ENCODE assay signal across 21 mouse cellular contexts in genomic region chr19:28291596-28291995, GRCm38 (mm10).
DNase-seq lines count a peak whose midpoint lies in the region; ATAC-seq and TF ChIP-seq lines count a peak whose summit lies in the region.
"Had no signal": no experiment of that assay in that cellular context is flagged by ENCODE, and none has a peak within 500 bp of the region (broad histone marks: within the 10 kb centered on the region; RNA-seq: fewer than 3 reads in every experiment).

No protein-coding gene starts in this region.

- DNase-seq in frontal cortex, postnatal 36 days (ENCODE audit: low spot score in 2 of 2) = peak; percentile 10 to 11
- peak; percentile 70 for DNase-seq in 3134 (ENCODE audit: extremely low read depth, insufficient read length, low spot score)
- no peak for DNase-seq in right cerebral cortex, postnatal 14 days
- DNase-seq in kidney, postnatal 25 days = no peak
- DNase-seq: adrenal gland, adult 2 months; adrenal gland, postnatal 25 days; B cell, adult 2 months; cerebellum, adult 8-10 months; cerebellum, postnatal 36 days; embryo, embryonic 11 days; gastrocnemius, postnatal 14 days; heart, postnatal 4 days; kidney, adult 11 months had no signal

- no peaks in the 10 kb centered on the region for H3K36me3 ChIP-seq in C2C12 (ENCODE audit: control insufficient read depth, insufficient read depth)
- H3K36me3 ChIP-seq: embryonic facial prominence, embryonic 15.5 days; forebrain, embryonic 15.5 days; heart, embryonic 13.5 days; hindbrain, embryonic 13.5 days had no signal

- no peak overlapping the region for H3ac ChIP-seq in C2C12 (ENCODE audit: control insufficient read depth, insufficient read length, low read depth)

- H3K4me1 ChIP-seq in embryonic fibroblast, embryonic 13.5 days (ENCODE audit: control insufficient read depth, insufficient read depth, low read length) = peaks cover 23% of the 10 kb centered on the region
- H3K4me1 ChIP-seq: embryonic facial prominence, embryonic 15.5 days; forebrain, embryonic 15.5 days; heart, embryonic 13.5 days; hindbrain, embryonic 13.5 days had no signal

- H3K4me3 ChIP-seq in C2C12 (ENCODE audit: insufficient read depth, poor library complexity, severe bottlenecking) = no peak overlapping the region
- H3K4me3 ChIP-seq in embryonic fibroblast, embryonic 13.5 days (ENCODE audit: insufficient read depth, low read length) = no peak overlapping the region
- H3K4me3 ChIP-seq: embryonic facial prominence, embryonic 15.5 days; forebrain, embryonic 15.5 days; heart, embryonic 13.5 days; hindbrain, embryonic 13.5 days had no signal

- no peaks in the 10 kb centered on the region for H3K27me3 ChIP-seq in C2C12 (ENCODE audit: control insufficient read depth, insufficient read depth, insufficient read length)
- H3K27me3 ChIP-seq: embryonic facial prominence, embryonic 15.5 days; forebrain, embryonic 15.5 days; heart, embryonic 13.5 days; hindbrain, embryonic 13.5 days had no signal

- no peak for TF ChIP-seq CTCF in C2C12 (IDR thresholded peaks at IDR 0.05; ENCODE audit: control insufficient read depth, insufficient read depth, insufficient read length)
- TF ChIP-seq CTCF in embryonic fibroblast, embryonic 13.5 days (IDR thresholded peaks at IDR 0.05; ENCODE audit: borderline replicate concordance, insufficient read depth, low read length) = no peak

- H3K79me2 ChIP-seq in C2C12 (ENCODE audit: control insufficient read depth, insufficient read depth) = no peaks in the 10 kb centered on the region

- TF ChIP-seq POLR2A in embryonic fibroblast, embryonic 13.5 days (IDR thresholded peaks at IDR 0.05; ENCODE audit: low read depth, low read length) = no peak

- ATAC-seq in frontal cortex, adult (ENCODE audit: low TSS enrichment) = no peak
- ATAC-seq: forebrain, embryonic 15.5 days; hindbrain, postnatal 0 days had no signal

- peak overlapping the region; percentile 38 for H3K27ac ChIP-seq in embryonic fibroblast, embryonic 13.5 days (ENCODE audit: insufficient read depth, low read length)
- H3K27ac ChIP-seq: embryonic facial prominence, embryonic 15.5 days; forebrain, embryonic 15.5 days; heart, embryonic 13.5 days; hindbrain, embryonic 13.5 days; hindbrain, postnatal 0 days had no signal

- no peaks in the 10 kb centered on the region for H3K79me3 ChIP-seq in C2C12 (ENCODE audit: low read depth)

TF ChIP-seq in C2C12, 6 proteins besides CTCF, POLR2A, EP300 and RAD21:
- TF ChIP-seq MAX (IDR thresholded peaks at IDR 0.05) = peak; percentile 51
- no peak for TF ChIP-seq CEBPB (IDR thresholded peaks at IDR 0.05; ENCODE audit: low read depth)
- no peak for TF ChIP-seq MYOD1 (IDR thresholded peaks at IDR 0.05; ENCODE audit: control insufficient read depth, insufficient read length, low read depth)
- peak; percentile 84 for TF ChIP-seq FOSL1 (IDR thresholded peaks at IDR 0.05; ENCODE audit: insufficient read depth, low read length, poor library complexity, severe bottlenecking)
- TF ChIP-seq MYOG (IDR thresholded peaks at IDR 0.05; ENCODE audit: control insufficient read depth, extremely low read depth, insufficient read length) = no peak
- TF ChIP-seq USF1 (IDR thresholded peaks at IDR 0.05; ENCODE audit: low read depth) = no peak

Comparison
In these comparisons a context has a peak if more than half of its experiments do, and no peak if none do; other contexts are left out.
1. DNase-seq: peak in frontal cortex, postnatal 36 days (2 of 2) and 3134 (single experiment); none in right cerebral cortex, postnatal 14 days (single experiment) and kidney, postnatal 25 days (0 of 2).